Mouse (Mus musculus) testis, postnatal 10 days (tissue): ENCODE results near the gene Gm16253.
A peak's percentile ranks its signal among the peaks of the same experiment; 100 is the strongest.

Experiments used
- DNase-seq: peaks from one replicate; pipeline ENCODE4 v3.0.0; 2021; ENCODE audit warnings: low spot score

Gene Gm16253

GRCm38 (mm10) chr3:96557694-96558093, 19.1 kb upstream of the Gm16253 start, which contains the start of gene Txnip:
Gene Txnip (plus strand): TSS chr3:96557957.
- peak; percentile 98 for DNase-seq

GRCm38 (mm10) chr3:96558159-96558558, 18.6 kb upstream of the Gm16253 start:
- DNase-seq = no peak

GRCm38 (mm10) chr3:96558668-96559196, 18.1 kb upstream of the Gm16253 start:
- DNase-seq = no peak

- DNase-seq = no peak
Observed at GRCm38 (mm10) chr3:96559398-96559910, 17.3 kb upstream of the Gm16253 start.

GRCm38 (mm10) chr3:96559911-96560850, 16.6 kb upstream of the Gm16253 start:
- no peak for DNase-seq

GRCm38 (mm10) chr3:96560881-96561668, 15.7 kb upstream of the Gm16253 start:
- no peak for DNase-seq

- no peak for DNase-seq
Observed at GRCm38 (mm10) chr3:96561946-96562681, 14.7 kb upstream of the Gm16253 start.

GRCm38 (mm10) chr3:96563267-96563666, 13.5 kb upstream of the Gm16253 start:
- DNase-seq = no peak

- DNase-seq = no peak
Observed at GRCm38 (mm10) chr3:96563911-96564632, 12.7 kb upstream of the Gm16253 start.

- no peak for DNase-seq
Observed at GRCm38 (mm10) chr3:96564633-96565032, 12.2 kb upstream of the Gm16253 start.

GRCm38 (mm10) chr3:96565105-96565504, 11.7 kb upstream of the Gm16253 start:
- no peak for DNase-seq

GRCm38 (mm10) chr3:96566661-96567450, 9.9 kb upstream of the Gm16253 start:
- DNase-seq = no peak

- DNase-seq = no peak
Observed at GRCm38 (mm10) chr3:96568605-96569004, 8.2 kb upstream of the Gm16253 start.

- DNase-seq = no peak
Observed at GRCm38 (mm10) chr3:96569506-96569905, 7.3 kb upstream of the Gm16253 start.

- no peak for DNase-seq
Observed at GRCm38 (mm10) chr3:96569966-96570605, 6.7 kb upstream of the Gm16253 start.

GRCm38 (mm10) chr3:96570643-96571042, 6.1 kb upstream of the Gm16253 start:
- DNase-seq = no peak

GRCm38 (mm10) chr3:96571336-96571735, 5.4 kb upstream of the Gm16253 start:
- DNase-seq = no peak

GRCm38 (mm10) chr3:96571896-96572698, 4.7 kb upstream of the Gm16253 start:
- peak; percentile 42 for DNase-seq
